Mouse (Mus musculus): Measurements from ENCODE around the gene Eid1.

- TF ChIP-seq CTCF (IDR thresholded peaks at IDR 0.05) (no peak), EP300 (IDR thresholded peaks at IDR 0.05) (no peak)
Observed at GRCm38 (mm10) chr2:125667721-125668120, 5.2 kb upstream of the Eid1 start.

Measured in lung, postnatal 0 days (tissue).